Mouse (Mus musculus) liver, postnatal 0 days (tissue): ENCODE data around the gene Obsl1. TPM values are rescaled to one million over a fixed set of nuclear protein-coding genes. Genes with fewer than 3 reads are reported as not detected.

Source experiments
- ATAC-seq: fragments of 200-750 bp; cut with Nextera tagmentation; 2 replicates; pipeline ENCODE4 v1.8.0; 2017; ENCODE audit warnings: mild to moderate bottlenecking, moderate library complexity
- DNase-seq: peaks from one replicate; pipeline ENCODE4 v3.0.0-alpha.2; 2016
- H3K27ac ChIP-seq: fragments of 300-500 bp; sonication (generic); 2 replicates; pipeline ENCODE4 v1.5.1; 2014; ENCODE audit warnings: antibody characterized with exemption, moderate library complexity, mild to moderate bottlenecking, low read depth
- H3K27me3 ChIP-seq: fragments of 300-500 bp; sonication (generic); 2 replicates; pipeline ENCODE4 v1.6.1; 2014; ENCODE audit warnings: low read length, control low read depth, mixed read lengths; ENCODE audit not compliant: insufficient read depth
- H3K36me3 ChIP-seq: fragments of 300-500 bp; sonication (generic); replicated peaks from 2 replicates; pipeline ENCODE4 v1.6.1; 2014; ENCODE audit warnings: mild to moderate bottlenecking, control low read depth, low read length, moderate library complexity, mixed read lengths; ENCODE audit not compliant: insufficient read depth
- H3K4me1 ChIP-seq: fragments of 300-500 bp; sonication (generic); 2 replicates; pipeline ENCODE4 v1.6.1; 2014; ENCODE audit warnings: antibody characterized with exemption, mild to moderate bottlenecking, control low read depth; ENCODE audit not compliant: insufficient read depth
- H3K4me2 ChIP-seq: fragments of 300-500 bp; sonication (generic); 2 replicates; pipeline ENCODE4 v1.6.1; 2014; ENCODE audit warnings: low read depth, mild to moderate bottlenecking, low read length, moderate library complexity, mixed read lengths
- H3K4me3 ChIP-seq: fragments of 300-500 bp; sonication (generic); 2 replicates; pipeline ENCODE4 v1.5.1; 2014; ENCODE audit warnings: low read depth, low read length
- H3K9ac ChIP-seq: fragments of 300-500 bp; sonication (generic); replicated peaks from 2 replicates; pipeline ENCODE4 v1.6.1; 2014; ENCODE audit warnings: mild to moderate bottlenecking, moderate library complexity
- H3K9me3 ChIP-seq: fragments of 300-500 bp; sonication (generic); 2 replicates; pipeline ENCODE4 v1.6.1; 2016; ENCODE audit warnings: mild to moderate bottlenecking, control low read depth, low read length, mixed read lengths
- CTCF ChIP-seq: sonication (generic); IDR thresholded peaks from 2 replicates; pipeline ENCODE4 v1.5.1; 2016; ENCODE audit warnings: antibody characterized with exemption, low read depth
- EP300 ChIP-seq: IDR thresholded peaks from 2 replicates; pipeline ENCODE4 v1.6.1; 2016; ENCODE audit warnings: antibody characterized with exemption, low read depth, mild to moderate bottlenecking
- WGBS: fragments of 180-500 bp; shearing (Covaris S2); extraction: QIAGEN DNeasy Blood & Tissue Kit; methylation state at CpG from one replicate; pipeline ENCODE4 v1.1.7; 2014; ENCODE audit not compliant: insufficient replicate concordance; 5-methylcytosine and 5-hydroxymethylcytosine counted together
- polyA plus RNA-seq: library from polyadenylated mRNA; unstranded; fragments of >200 nt; fragmentation: Nextera tagmentation; extraction: Ambion mirVana; gene quantifications from 2 replicates; pipeline ENCODE4 v1.2.1, GENCODE M21; 2015

Obsl1 gene
- polyA plus RNA-seq, 1 experiment from 2014 or later, result 3.4 TPM

DNA sequence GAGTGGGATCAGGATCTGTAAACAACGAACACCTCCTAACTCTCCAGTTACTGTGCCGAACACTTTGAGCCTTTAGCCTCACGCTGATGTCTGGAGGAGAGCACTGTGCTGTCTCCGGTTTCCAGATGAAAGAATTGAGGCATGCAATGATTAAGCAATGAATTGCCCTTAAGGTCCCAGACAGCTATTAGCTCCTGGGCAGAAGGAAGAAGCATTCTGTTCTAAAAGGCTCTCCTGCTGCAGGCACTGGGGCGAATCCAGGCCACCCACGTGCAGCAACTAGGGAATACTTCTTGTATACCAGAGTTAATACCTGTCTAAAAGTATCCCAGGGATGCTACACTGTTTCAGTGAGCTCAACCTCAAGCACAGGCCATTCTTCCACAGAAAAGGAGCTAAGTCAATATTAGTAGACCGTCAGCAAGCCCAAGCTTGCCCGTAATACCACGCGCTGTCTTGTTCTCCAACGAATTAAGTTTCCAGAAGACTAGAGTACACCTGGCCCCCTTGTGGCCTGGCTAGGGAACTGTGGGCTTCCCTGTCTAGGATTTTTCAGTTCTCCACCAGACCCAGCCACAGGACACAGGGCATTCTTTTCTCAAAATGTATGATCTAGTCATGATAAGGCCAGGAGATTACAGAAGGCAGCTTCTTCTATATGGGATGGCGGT is 11.2 kb downstream of the Obsl1 start:
- no peak for TF ChIP-seq EP300
- TF ChIP-seq CTCF, result peak; percentile 70
- DNase-seq, result no peak
- no peaks in the 10 kb centered on the region for H3K9me3 ChIP-seq
- H3K27ac ChIP-seq, result no peak overlapping the region
- H3K36me3 ChIP-seq, result no peaks in the 10 kb centered on the region
- 67% methylated on average over 12 of the region's 12 CpGs for WGBS
- H3K4me2 ChIP-seq, result no peak overlapping the region
- ATAC-seq, result 0 out of 2 replicates have a peak, but pooled peaks have one; percentile 35
- H3K4me1 ChIP-seq, result no peaks in the 10 kb centered on the region
- no peaks in the 10 kb centered on the region for H3K27me3 ChIP-seq
- no peak overlapping the region for H3K9ac ChIP-seq
- H3K4me3 ChIP-seq, result no peak overlapping the region

- ATAC-seq (no peak), DNase-seq (no peak)
- no peak overlapping the region for H3K27ac ChIP-seq
- no peaks in the 10 kb centered on the region for H3K9me3 ChIP-seq
- H3K9ac ChIP-seq, result no peak overlapping the region
- no peaks in the 10 kb centered on the region for H3K36me3 ChIP-seq
- H3K27me3 ChIP-seq, result peaks cover 18% of the 10 kb centered on the region
- TF ChIP-seq CTCF, result no peak
- no peak for TF ChIP-seq EP300
- no peaks in the 10 kb centered on the region for H3K4me1 ChIP-seq
- no peak overlapping the region for H3K4me3 ChIP-seq
- WGBS, result 63% methylated on average over 24 of the region's 24 CpGs
- no peak overlapping the region for H3K4me2 ChIP-seq
Observed at GRCm38 (mm10) chr1:75492579-75493170, 13.6 kb downstream of the Obsl1 start.

DNA sequence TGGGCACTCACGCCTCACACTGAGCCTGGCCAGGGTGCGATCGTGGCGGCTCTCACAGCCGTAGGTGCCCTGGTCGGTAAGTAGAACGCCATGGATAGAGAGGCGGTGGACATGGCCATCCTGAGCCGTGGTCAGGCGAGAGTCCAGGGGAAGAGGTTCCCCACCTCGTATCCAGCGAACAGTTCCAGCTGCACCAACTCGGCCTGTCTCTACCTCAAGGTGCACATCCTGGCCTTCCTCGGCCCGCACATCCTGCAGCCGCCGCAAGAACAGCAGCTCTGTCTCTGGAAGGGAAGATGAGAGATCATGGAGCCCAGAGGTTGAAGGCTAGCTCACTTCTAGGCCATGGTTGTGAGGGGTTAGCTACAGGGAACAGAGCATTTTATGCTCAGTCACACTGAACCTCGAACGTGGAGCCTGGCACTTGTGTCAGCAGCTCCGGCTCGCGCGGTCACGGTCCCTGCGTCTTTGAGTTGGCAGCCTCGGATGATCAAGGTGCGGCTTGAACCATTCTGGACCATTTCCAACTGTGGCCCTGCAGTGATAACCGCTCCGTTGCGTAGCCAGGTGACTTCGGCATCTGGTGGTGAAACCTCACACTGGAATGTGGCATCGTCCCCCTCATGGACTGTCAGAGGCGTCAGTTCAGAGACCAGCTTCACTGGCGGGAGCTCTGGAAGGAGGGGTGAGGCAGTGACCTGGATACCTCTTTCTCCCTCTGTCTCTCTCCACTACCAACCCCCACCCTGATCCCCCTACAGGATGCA is 15.3 kb downstream of the Obsl1 start:
- no peak for TF ChIP-seq CTCF
- TF ChIP-seq EP300, result no peak
- peaks cover 35% of the 10 kb centered on the region for H3K27me3 ChIP-seq

GRCm38 (mm10) chr1:75487405-75488161 is 18.7 kb downstream of the Obsl1 start:
- Histone ChIP-seq H3K4me3 (peak overlapping the region; percentile 41), H3K36me3 (no peaks in the 10 kb centered on the region), H3K4me2 (peak overlapping the region; percentile 70), H3K27me3 (peaks cover 63% of the 10 kb centered on the region), H3K9me3 (no peaks in the 10 kb centered on the region), H3K27ac (no peak overlapping the region), H3K9ac (no peak overlapping the region), H3K4me1 (no peaks in the 10 kb centered on the region)
- TF ChIP-seq CTCF (no peak), EP300 (no peak)
- peak; percentile 77 for ATAC-seq
- 8% methylated on average over 62 of the region's 62 CpGs for WGBS
- peak; percentile 66 for DNase-seq

More for the DNA sequence above, 15.3 kb downstream of the Obsl1 start:
- Histone ChIP-seq H3K9me3 (no peaks in the 10 kb centered on the region), H3K27ac (no peak overlapping the region), H3K9ac (no peak overlapping the region), H3K4me1 (no peaks in the 10 kb centered on the region), H3K4me2 (no peak overlapping the region), H3K4me3 (no peak overlapping the region), H3K36me3 (no peaks in the 10 kb centered on the region)
- 87% methylated on average over 34 of the region's 34 CpGs for WGBS
- no peak for DNase-seq
- ATAC-seq, result no peak

DNA sequence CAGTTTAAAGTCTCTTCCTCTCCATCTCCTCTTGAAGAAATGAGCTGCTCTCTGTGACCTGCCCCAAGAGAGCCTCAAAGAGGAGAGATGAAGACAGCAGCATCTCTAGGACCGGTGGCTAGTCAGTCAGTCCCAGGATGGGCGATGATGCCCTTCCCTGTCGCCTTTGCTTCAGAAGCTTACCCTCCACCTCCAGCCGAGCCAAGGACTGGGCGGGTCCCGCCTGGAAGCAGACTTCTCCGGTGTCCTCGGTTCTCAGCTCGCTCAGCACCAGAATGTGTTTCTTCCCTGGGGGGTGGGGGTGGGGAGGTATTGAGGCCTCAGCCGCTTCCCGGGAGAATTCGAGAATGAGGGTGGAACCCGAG is 19.2 kb downstream of the Obsl1 start:
- TF ChIP-seq CTCF (no peak), EP300 (no peak)

More for the DNA sequence above, 19.2 kb downstream of the Obsl1 start:
- H3K27ac ChIP-seq, result no peak overlapping the region
- peaks cover 69% of the 10 kb centered on the region for H3K27me3 ChIP-seq
- no peak overlapping the region for H3K9ac ChIP-seq
- no peak for DNase-seq
- 10% methylated on average over 13 of the region's 13 CpGs for WGBS
- no peaks in the 10 kb centered on the region for H3K4me1 ChIP-seq
- no peak for ATAC-seq
- peak overlapping the region; percentile 41 for H3K4me3 ChIP-seq
- H3K36me3 ChIP-seq, result no peaks in the 10 kb centered on the region
- no peaks in the 10 kb centered on the region for H3K9me3 ChIP-seq
- peak overlapping the region; percentile 70 for H3K4me2 ChIP-seq
